Mouse (Mus musculus) liver, embryonic 15.5 days (tissue): ENCODE results near the gene D930007J09Rik. TPM values are rescaled to one million over a fixed set of nuclear protein-coding genes. Genes with fewer than 3 reads are reported as not detected.

Source experiments
- ATAC-seq: fragments of 200-750 bp; cut with Nextera tagmentation; 2 replicates; pipeline ENCODE4 v1.8.0; 2017; ENCODE audit warnings: moderate number of reproducible peaks, mild to moderate bottlenecking, moderate library complexity; ENCODE audit not compliant: insufficient read depth
- H3K27ac ChIP-seq: fragments of 300-500 bp; sonication (generic); replicated peaks from 2 replicates; pipeline ENCODE4 v1.5.1; 2015; ENCODE audit warnings: mild to moderate bottlenecking, inconsistent platforms
- H3K27me3 ChIP-seq: fragments of 300-500 bp; sonication (generic); 2 replicates; pipeline ENCODE4 v1.6.1; 2015; ENCODE audit warnings: mild to moderate bottlenecking, inconsistent platforms
- H3K36me3 ChIP-seq: fragments of 300-500 bp; sonication (generic); replicated peaks from 2 replicates; pipeline ENCODE4 v1.6.1; 2015; ENCODE audit warnings: moderate library complexity, mild to moderate bottlenecking, inconsistent platforms
- H3K4me1 ChIP-seq: fragments of 300-500 bp; sonication (generic); replicated peaks from 2 replicates; pipeline ENCODE4 v1.6.1; 2015; ENCODE audit warnings: inconsistent platforms
- H3K4me2 ChIP-seq: fragments of 300-500 bp; sonication (generic); 2 replicates; pipeline ENCODE4 v1.6.1; 2015; ENCODE audit warnings: moderate library complexity, mild to moderate bottlenecking, inconsistent platforms
- H3K4me3 ChIP-seq: fragments of 300-500 bp; sonication (generic); replicated peaks from 2 replicates; pipeline ENCODE4 v1.5.1; 2015; ENCODE audit warnings: mild to moderate bottlenecking, inconsistent platforms
- H3K9ac ChIP-seq: fragments of 300-500 bp; sonication (generic); 2 replicates; pipeline ENCODE4 v1.6.1; 2015; ENCODE audit warnings: moderate library complexity, mild to moderate bottlenecking, inconsistent platforms
- H3K9me3 ChIP-seq: fragments of 300-500 bp; sonication (generic); replicated peaks from 2 replicates; pipeline ENCODE4 v1.6.1; 2016; ENCODE audit warnings: inconsistent platforms
- WGBS: fragments of 180-500 bp; shearing (Covaris S2); methylation state at CpG from one replicate; pipeline ENCODE4 v1.1.7; 2015; ENCODE audit warnings: mixed read lengths; ENCODE audit not compliant: insufficient replicate concordance; 5-methylcytosine and 5-hydroxymethylcytosine counted together
- polyA plus RNA-seq: library from polyadenylated mRNA; unstranded; fragments of >200 nt; fragmentation: Nextera tagmentation; extraction: Ambion mirVana; gene quantifications from 2 replicates; pipeline ENCODE4 v1.2.1, GENCODE M21; 2015

Gene D930007J09Rik
- polyA plus RNA-seq, 1 experiment from 2014 or later, result not detected

GRCm38 (mm10) chr13:32783816-32784215 is 18.8 kb downstream of the D930007J09Rik start, which contains the start of gene Mylk4:
Gene Mylk4, minus strand, starts transcription at chr13:32783954.
- no peak within 1 kb of the TSS for H3K27ac ChIP-seq
- no peaks in the 10 kb centered on the region for H3K36me3 ChIP-seq
- no peak for ATAC-seq
- H3K9me3 ChIP-seq, result no peaks in the 10 kb centered on the region
- H3K27me3 ChIP-seq, result no peaks in the 10 kb centered on the region
- 60% methylated on average over 8 of the region's 8 CpGs for WGBS
- H3K9ac ChIP-seq, result no peak within 1 kb of the TSS
- no peak within 1 kb of the TSS for H3K4me2 ChIP-seq
- H3K4me3 ChIP-seq, result no peak within 1 kb of the TSS
- H3K4me1 ChIP-seq, result no peaks in the 10 kb centered on the region

GRCm38 (mm10) chr13:32783055-32783454 is 19.6 kb downstream of the D930007J09Rik start:
- H3K4me2 ChIP-seq, result no peak overlapping the region
- no peaks in the 10 kb centered on the region for H3K4me1 ChIP-seq
- no peaks in the 10 kb centered on the region for H3K27me3 ChIP-seq
- no peaks in the 10 kb centered on the region for H3K9me3 ChIP-seq
- no peak overlapping the region for H3K9ac ChIP-seq
- WGBS, result 41% methylated on average over 5 of the region's 5 CpGs
- no peak overlapping the region for H3K4me3 ChIP-seq
- H3K27ac ChIP-seq, result no peak overlapping the region
- no peak for ATAC-seq
- H3K36me3 ChIP-seq, result no peaks in the 10 kb centered on the region

- ATAC-seq, result no peak
- 51% methylated on average over 3 of the region's 3 CpGs for WGBS
- Histone ChIP-seq H3K36me3 (no peaks in the 10 kb centered on the region), H3K4me1 (no peaks in the 10 kb centered on the region), H3K27ac (no peak overlapping the region), H3K27me3 (no peaks in the 10 kb centered on the region), H3K9me3 (no peaks in the 10 kb centered on the region), H3K4me3 (no peak overlapping the region), H3K4me2 (no peak overlapping the region), H3K9ac (no peak overlapping the region)
These were observed 23.8 kb downstream of the D930007J09Rik start for GRCm38 (mm10) chr13:32778861-32779260.

- Histone ChIP-seq H3K9ac (no peak overlapping the region), H3K27ac (no peak overlapping the region), H3K27me3 (no peaks in the 10 kb centered on the region), H3K4me3 (no peak overlapping the region), H3K4me2 (no peak overlapping the region), H3K36me3 (no peaks in the 10 kb centered on the region), H3K4me1 (no peaks in the 10 kb centered on the region), H3K9me3 (no peaks in the 10 kb centered on the region)
- WGBS, result 74% methylated on average over 10 of the region's 10 CpGs
- ATAC-seq, result no peak
These were observed 26.3 kb downstream of the D930007J09Rik start for GRCm38 (mm10) chr13:32776350-32776749.

- H3K27ac ChIP-seq, result no peak overlapping the region
- H3K9me3 ChIP-seq, result no peaks in the 10 kb centered on the region
- no peaks in the 10 kb centered on the region for H3K4me1 ChIP-seq
- no peak for ATAC-seq
- no peak overlapping the region for H3K4me2 ChIP-seq
- no peaks in the 10 kb centered on the region for H3K36me3 ChIP-seq
- no peak overlapping the region for H3K9ac ChIP-seq
- 74% methylated on average over 9 of the region's 9 CpGs for WGBS
- no peak overlapping the region for H3K4me3 ChIP-seq
- no peaks in the 10 kb centered on the region for H3K27me3 ChIP-seq
These were observed 26.8 kb downstream of the D930007J09Rik start for GRCm38 (mm10) chr13:32775889-32776288.

GRCm38 (mm10) chr13:32769960-32770359 is 32.7 kb downstream of the D930007J09Rik start:
- Histone ChIP-seq H3K9ac (no peak overlapping the region), H3K4me3 (no peak overlapping the region), H3K9me3 (no peaks in the 10 kb centered on the region), H3K27me3 (no peaks in the 10 kb centered on the region), H3K27ac (no peak overlapping the region), H3K4me2 (no peak overlapping the region), H3K36me3 (no peaks in the 10 kb centered on the region), H3K4me1 (no peaks in the 10 kb centered on the region)
- no peak for ATAC-seq
- WGBS, result 28% methylated on average over 3 of the region's 3 CpGs

- 11% methylated on average over 4 of the region's 4 CpGs for WGBS
- Histone ChIP-seq H3K9ac (no peak overlapping the region), H3K4me3 (no peak overlapping the region), H3K4me2 (no peak overlapping the region), H3K9me3 (no peaks in the 10 kb centered on the region), H3K27me3 (no peaks in the 10 kb centered on the region), H3K27ac (no peak overlapping the region), H3K4me1 (no peaks in the 10 kb centered on the region), H3K36me3 (no peaks in the 10 kb centered on the region)
- no peak for ATAC-seq
These were observed 34.5 kb downstream of the D930007J09Rik start for GRCm38 (mm10) chr13:32768104-32768503.

- H3K4me1 ChIP-seq, result no peaks in the 10 kb centered on the region
- no peak overlapping the region for H3K9ac ChIP-seq
- H3K9me3 ChIP-seq, result no peaks in the 10 kb centered on the region
- ATAC-seq, result no peak
- H3K27me3 ChIP-seq, result no peaks in the 10 kb centered on the region
- no peak overlapping the region for H3K4me3 ChIP-seq
- H3K36me3 ChIP-seq, result no peaks in the 10 kb centered on the region
- 33% methylated on average over 7 of the region's 7 CpGs for WGBS
- no peak overlapping the region for H3K27ac ChIP-seq
- H3K4me2 ChIP-seq, result no peak overlapping the region
These were observed 38.2 kb downstream of the D930007J09Rik start for GRCm38 (mm10) chr13:32764448-32764847.

GRCm38 (mm10) chr13:32763141-32763540 is 39.5 kb downstream of the D930007J09Rik start:
- no peak for ATAC-seq
- 55% methylated on average over 3 of the region's 3 CpGs for WGBS

GRCm38 (mm10) chr13:32760795-32761194 is 41.9 kb downstream of the D930007J09Rik start:
- Histone ChIP-seq H3K9ac (no peak overlapping the region), H3K9me3 (no peaks in the 10 kb centered on the region), H3K4me3 (no peak overlapping the region), H3K27me3 (no peaks in the 10 kb centered on the region), H3K27ac (no peak overlapping the region), H3K36me3 (no peaks in the 10 kb centered on the region), H3K4me1 (no peaks in the 10 kb centered on the region), H3K4me2 (no peak overlapping the region)
- WGBS, result 54% methylated on average over 2 of the region's 2 CpGs
- no peak for ATAC-seq

More at GRCm38 (mm10) chr13:32763141-32763540, 39.5 kb downstream of the D930007J09Rik start:
- no peaks in the 10 kb centered on the region for H3K27me3 ChIP-seq
- no peaks in the 10 kb centered on the region for H3K9me3 ChIP-seq
- no peak overlapping the region for H3K4me3 ChIP-seq
- no peak overlapping the region for H3K9ac ChIP-seq
- no peak overlapping the region for H3K4me2 ChIP-seq
- H3K36me3 ChIP-seq, result no peaks in the 10 kb centered on the region
- no peaks in the 10 kb centered on the region for H3K4me1 ChIP-seq
- no peak overlapping the region for H3K27ac ChIP-seq

- Histone ChIP-seq H3K36me3 (no peaks in the 10 kb centered on the region), H3K4me1 (no peaks in the 10 kb centered on the region), H3K27ac (no peak overlapping the region), H3K9ac (no peak overlapping the region), H3K4me2 (no peak overlapping the region), H3K27me3 (no peaks in the 10 kb centered on the region), H3K9me3 (no peaks in the 10 kb centered on the region), H3K4me3 (no peak overlapping the region)
- 27% methylated on average over 4 of the region's 4 CpGs for WGBS
- no peak for ATAC-seq
These were observed 43.6 kb downstream of the D930007J09Rik start for GRCm38 (mm10) chr13:32759036-32759435.
